Mouse (Mus musculus) left cerebral cortex, postnatal 10 days (tissue): ENCODE results near the gene Mars. TPM values are rescaled to one million over a fixed set of nuclear protein-coding genes. Genes with fewer than 3 reads are reported as not detected.
A peak's percentile ranks its signal among the peaks of the same experiment; 100 is the strongest.

ENCODE experiments used
- DNase-seq, 2 experiments: peaks; one replicate each; pipeline ENCODE4 v3.0.0; 2021 to 2022; ENCODE audit warnings: low spot score in 2 of 2, mixed read lengths in 1 of 2; ENCODE audit errors: extremely low spot score in 1 of 2
- intact Hi-C: fragments of 180-260 bp; cut with DNase I; formaldehyde crosslinking; loops from one replicate; pipeline ENCODE4 v1.15.1; 2025
- total RNA-seq, 2 experiments: library from RNA; stranded (reverse); gene quantifications; 2 replicates each; pipeline ENCODE4 v1.2.3; 2021

Mars gene
- total RNA-seq = 10 to 100 TPM; 59.1 to 62.0 TPM

- peak; percentile 94 to 96 for DNase-seq
- intact Hi-C loops = no loop called here
Measured at GRCm38 (mm10) chr10:127311476-127312355, at the start of gene Mars. TSS of gene Mars (minus strand) at chr10:127311786.

DNA sequence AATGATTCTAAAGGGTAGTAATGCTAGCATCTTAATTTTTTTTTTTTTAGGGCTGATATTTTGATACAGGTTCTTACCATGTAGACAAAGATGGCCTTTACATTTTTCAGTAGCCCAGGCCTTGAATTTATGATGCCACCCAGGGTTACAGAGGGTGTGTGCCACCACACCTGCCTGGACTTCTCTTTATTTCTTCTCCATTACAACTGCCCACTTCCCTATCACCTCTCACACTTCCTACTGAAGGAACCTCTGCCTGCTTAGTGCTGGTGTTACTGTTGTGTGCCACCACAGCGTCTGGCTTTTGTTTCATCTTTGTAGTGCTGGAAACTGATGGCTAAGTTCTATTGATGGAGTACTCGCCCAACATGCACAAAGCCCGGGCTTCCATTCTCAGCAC is 49.1 kb upstream of the Mars start:
- no peak for DNase-seq
- intact Hi-C loops = no loop called here

GRCm38 (mm10) chr10:127355336-127355735 is 43.8 kb upstream of the Mars start:
- no peak for DNase-seq
- intact Hi-C loops = no loop called here

DNA sequence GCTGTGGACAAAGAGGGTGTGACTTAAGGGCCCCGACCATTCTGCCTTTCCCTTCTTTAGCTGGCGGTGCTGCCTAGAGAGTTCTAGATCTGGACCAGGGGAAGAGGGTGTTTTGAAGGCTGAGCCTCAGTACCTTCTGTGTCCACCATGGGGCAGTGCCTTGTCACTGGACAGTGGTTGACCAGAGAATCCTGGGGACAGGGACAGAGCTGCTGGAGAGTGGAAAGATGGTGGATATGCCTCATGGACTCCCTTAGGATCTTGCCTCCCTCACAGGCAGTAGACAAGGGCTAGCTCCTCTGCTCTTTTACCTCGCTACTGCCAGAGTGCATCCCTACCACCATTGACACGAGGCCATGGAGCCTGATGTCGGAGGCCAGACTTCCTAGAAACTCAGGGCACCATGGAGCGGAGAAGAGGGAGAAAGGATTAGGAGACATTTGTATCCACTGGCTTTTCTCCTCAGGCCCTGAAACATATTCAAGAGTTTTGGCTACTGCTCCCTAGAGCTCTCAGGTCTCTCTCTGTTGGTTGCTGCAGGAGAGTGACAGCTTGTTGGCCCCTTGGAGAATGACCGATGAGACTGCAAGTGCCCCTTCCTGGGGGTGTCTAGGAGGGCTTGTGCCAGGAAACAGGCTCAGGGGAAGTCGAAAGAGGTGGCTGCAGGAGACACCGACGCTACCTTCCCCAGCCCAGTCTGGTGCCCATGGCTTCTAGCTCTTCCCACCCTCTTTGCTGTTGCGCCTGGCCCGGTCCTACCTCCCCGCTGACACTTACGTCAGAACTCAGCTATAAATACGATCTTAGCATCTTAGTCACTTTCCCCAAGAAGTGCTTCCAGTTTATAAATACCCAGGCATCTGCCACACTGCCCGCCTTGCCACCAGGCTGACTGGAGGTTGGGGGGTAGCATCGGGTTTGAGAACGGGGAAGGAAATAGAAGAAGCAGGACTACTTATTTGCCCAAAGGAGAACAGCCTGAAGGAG is 42.6 kb upstream of the Mars start, which contains the start of gene Inhbe:
Gene Inhbe (minus strand): TSS at position 503 of the 987 bp plus-strand sequence.
- DNase-seq = peak; percentile 60 to 78
- intact Hi-C loops = loop anchor here (5.0 kb wide), 1 partner anchor 68 kb away; no protein-coding TSS in a partner anchor

GRCm38 (mm10) chr10:127352766-127353165 is 41.2 kb upstream of the Mars start:
- no peak for DNase-seq
- intact Hi-C loops = loop anchor here (5.0 kb wide), 1 partner anchor 70 kb away; no protein-coding TSS in a partner anchor

DNA sequence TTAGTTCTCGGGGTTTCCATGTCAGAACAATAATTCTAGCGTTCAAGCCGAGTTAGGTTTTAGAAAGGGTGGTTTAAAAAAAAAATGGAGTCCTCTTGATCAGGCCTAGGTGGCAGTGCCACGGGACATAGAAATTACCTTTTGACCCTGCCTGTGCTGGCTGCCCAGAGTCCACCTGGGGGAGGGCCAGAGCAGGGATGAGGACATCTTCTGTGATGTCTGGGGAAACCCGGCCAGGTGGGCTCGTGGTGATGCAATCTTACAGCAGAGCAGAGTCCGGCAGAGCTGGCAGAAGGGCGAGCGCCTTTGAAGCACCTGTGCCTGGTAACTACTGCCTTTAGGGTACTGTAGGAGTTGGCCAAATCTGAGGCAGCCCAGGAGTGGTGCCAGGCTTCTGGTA is 40.6 kb upstream of the Mars start:
- intact Hi-C loops = loop anchor here (5.0 kb wide), 1 partner anchor 70 kb away; no protein-coding TSS in a partner anchor

GRCm38 (mm10) chr10:127351719-127352118 is 40.1 kb upstream of the Mars start:
- DNase-seq = peak in 1 of 2 experiments; percentile 29
- intact Hi-C loops = loop anchor here (5.0 kb wide), 1 partner anchor 71 kb away; no protein-coding TSS in a partner anchor

More for the DNA sequence above, 40.6 kb upstream of the Mars start:
- DNase-seq = peak in 1 of 2 experiments; percentile 33

- intact Hi-C loops = loop anchor here (5.0 kb wide), 1 partner anchor 71 kb away; no protein-coding TSS in a partner anchor
Measured at GRCm38 (mm10) chr10:127351285-127351595, 39.7 kb upstream of the Mars start.

DNA sequence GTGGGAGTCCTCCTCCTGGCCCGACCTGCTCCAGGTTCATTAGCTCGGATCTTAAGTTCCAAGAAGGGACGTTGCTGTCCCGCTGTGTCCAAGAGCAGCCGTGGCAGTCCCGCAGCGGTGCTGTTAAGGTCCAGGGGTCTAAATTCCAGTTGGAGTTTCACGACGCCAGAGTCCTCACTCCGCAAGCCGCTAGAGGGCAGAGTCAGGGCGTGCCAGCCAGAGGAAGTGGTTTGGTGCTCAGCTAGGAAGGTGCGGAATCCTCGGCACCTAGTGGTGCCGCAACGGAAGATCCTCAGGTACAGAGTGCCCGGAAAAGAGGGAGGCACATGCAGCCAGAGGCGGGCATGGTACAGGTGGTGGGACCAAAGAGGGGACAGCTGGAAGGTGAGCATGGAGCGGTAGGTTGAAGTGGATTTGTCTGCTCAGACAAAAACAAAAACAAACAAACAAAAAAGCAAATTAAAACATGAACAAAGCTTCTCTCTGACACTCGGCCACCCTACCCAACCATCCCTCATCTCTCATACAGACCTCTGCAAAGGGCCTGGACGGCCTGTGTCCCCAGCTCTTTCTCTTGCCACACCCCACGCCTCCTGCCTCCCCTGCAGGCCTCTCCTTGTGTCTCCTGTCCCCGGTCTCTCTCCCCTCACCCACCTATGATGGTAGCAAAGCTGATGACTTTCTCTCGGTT is 39.2 kb upstream of the Mars start:
- intact Hi-C loops = loop anchor here (5.0 kb wide), 1 partner anchor 72 kb away; no protein-coding TSS in a partner anchor
- peak; percentile 52 to 80 for DNase-seq

More at GRCm38 (mm10) chr10:127351285-127351595, 39.7 kb upstream of the Mars start:
- DNase-seq = no peak

DNA sequence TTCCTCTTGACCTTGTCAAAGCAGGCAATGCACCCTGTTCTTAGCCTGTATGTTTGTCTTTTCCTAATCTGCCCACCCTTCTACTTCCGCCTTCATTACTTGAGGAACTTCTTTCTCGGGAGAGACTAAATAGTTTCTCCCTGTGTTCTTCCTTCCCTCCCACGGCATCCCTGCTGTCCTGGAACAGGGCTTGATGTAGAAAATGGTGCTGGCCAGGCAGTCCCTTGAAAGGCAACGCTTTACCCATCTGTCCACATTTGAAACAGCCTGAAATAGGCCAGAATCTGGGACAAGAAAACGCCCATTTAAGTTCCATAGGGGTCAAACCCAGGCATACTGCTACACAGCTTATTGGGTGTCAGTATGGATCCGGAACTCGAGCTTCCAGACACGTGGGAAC is 38.2 kb upstream of the Mars start:
- intact Hi-C loops = loop anchor here (5.0 kb wide), 1 partner anchor 72 kb away; no protein-coding TSS in a partner anchor

DNA sequence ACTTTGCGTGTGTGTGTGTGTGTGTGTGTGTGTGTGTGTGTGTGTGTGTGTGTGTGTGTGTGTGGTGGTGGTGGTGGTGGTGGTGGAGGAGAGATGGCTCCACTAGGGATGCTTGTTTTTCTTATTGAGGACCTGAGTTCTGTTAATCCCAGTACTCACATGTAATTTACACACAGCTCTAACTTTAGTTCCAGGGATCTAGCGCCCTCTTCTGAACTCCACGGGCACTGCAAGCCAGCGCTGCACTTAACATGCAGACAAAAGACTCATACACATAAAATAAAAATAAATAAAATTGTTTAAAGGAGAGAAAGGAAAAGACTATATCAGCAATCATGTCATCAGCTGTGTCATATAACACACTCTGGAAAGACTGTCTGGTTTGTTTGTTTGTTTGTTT is 37.4 kb upstream of the Mars start:
- intact Hi-C loops = no loop called here
- no peak for DNase-seq

More for the DNA sequence above, 38.2 kb upstream of the Mars start:
- DNase-seq = no peak

- no peak for DNase-seq
- intact Hi-C loops = no loop called here
Measured at GRCm38 (mm10) chr10:127346173-127346572, 34.6 kb upstream of the Mars start.

- intact Hi-C loops = no loop called here
- no peak for DNase-seq
Measured at GRCm38 (mm10) chr10:127343029-127343428, 31.4 kb upstream of the Mars start.

GRCm38 (mm10) chr10:127341891-127342639 is 30.5 kb upstream of the Mars start, which contains the start of gene Gli1:
TSS of gene Gli1 (minus strand) at chr10:127341974.
- DNase-seq = peak; percentile 63 to 87
- intact Hi-C loops = no loop called here

GRCm38 (mm10) chr10:127341360-127341690 is 29.7 kb upstream of the Mars start:
- intact Hi-C loops = no loop called here
- peak in 1 of 2 experiments; percentile 44 for DNase-seq

GRCm38 (mm10) chr10:127340577-127341359 is 29.2 kb upstream of the Mars start:
- intact Hi-C loops = no loop called here
- DNase-seq = peak in 1 of 2 experiments; percentile 62
